Mouse (Mus musculus): ENCODE measurements around the gene Lefty1. TPM values are rescaled to one million over a fixed set of nuclear protein-coding genes. Genes with fewer than 3 reads are reported as not detected.

Lefty1 gene
- polyA plus RNA-seq, 2 experiments: 4.9 to 9.5 TPM

DNA sequence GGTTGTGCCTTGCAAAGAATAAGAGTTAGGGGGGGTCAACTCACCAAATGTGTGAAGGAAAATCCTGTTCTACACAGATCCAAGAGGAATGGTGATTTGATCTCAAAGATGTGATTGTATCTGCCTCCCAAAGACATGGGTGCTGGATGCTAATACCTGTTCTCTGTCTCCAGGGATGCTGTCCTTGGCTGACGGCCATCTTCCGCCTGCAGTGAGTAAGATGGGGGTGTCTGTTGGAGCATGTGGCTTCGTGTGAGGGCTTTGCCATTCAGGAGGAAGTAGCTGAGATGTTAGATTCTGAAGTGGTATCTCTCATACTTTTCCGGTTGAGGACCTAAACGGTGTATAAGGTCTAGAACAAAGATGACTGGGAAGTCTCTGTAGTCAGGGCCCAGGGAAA is 18.0 kb downstream of the Lefty1 start:
- Histone ChIP-seq H3K27me3 (ENCODE audit: control insufficient read depth, insufficient read depth, low read length) (no peaks in the 10 kb centered on the region), H3K9ac (replicated peaks) (no peak overlapping the region), H3K4me3 (ENCODE audit: insufficient read depth in 1 of 2, low read depth in 2 of 2, low read length in 2 of 2) (no peak overlapping the region), H3K9me3 (ENCODE audit: control insufficient read depth, low read length) (no peaks in the 10 kb centered on the region), H3K4me2 (ENCODE audit: low read depth) (no peak overlapping the region), H3K36me3 (replicated peaks; ENCODE audit: control insufficient read depth, insufficient read depth, low read depth) (no peaks in the 10 kb centered on the region; the same call in none of the 2 replicates), H3K27ac (no peak overlapping the region), H3K4me1 (replicated peaks; ENCODE audit: control insufficient read depth in 2 of 2, insufficient read depth in 2 of 2, low read length in 1 of 2) (peaks cover 0 to 6% of the 10 kb centered on the region in 2 experiments; a peak in 1 of 4 replicates)
- TF ChIP-seq CTCF (IDR thresholded peaks at IDR 0.05; ENCODE audit: low read depth) (no peak), EP300 (IDR thresholded peaks at IDR 0.05; ENCODE audit: low read depth) (no peak)
- ATAC-seq (ENCODE audit: insufficient read depth) (no peak), DNase-seq (ENCODE audit: low read depth in 3 of 3, low spot score in 3 of 3) (no peak)
- 66% methylated on average over 5 of the region's 5 CpGs for WGBS (ENCODE audit: insufficient replicate concordance)

DNA sequence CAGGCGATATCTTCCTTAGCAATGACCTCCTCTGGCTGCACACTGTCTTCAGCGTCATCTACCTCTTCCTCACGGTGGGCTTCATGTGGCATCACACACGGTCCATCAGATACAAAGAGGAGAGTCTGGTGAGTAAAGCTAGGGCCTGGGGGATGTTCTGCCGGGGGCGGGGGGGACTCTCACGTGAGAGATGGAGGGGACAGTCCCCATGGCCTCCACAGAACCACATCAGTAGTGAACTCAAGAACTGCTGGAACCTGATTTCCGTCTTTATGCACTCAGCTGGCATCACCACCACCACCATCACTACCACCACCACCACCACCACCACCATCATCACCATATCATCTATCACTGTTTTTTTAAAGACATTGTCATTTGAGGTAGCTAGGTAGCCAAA is 21.6 kb downstream of the Lefty1 start:
- Histone ChIP-seq H3K27me3 (ENCODE audit: control insufficient read depth, insufficient read depth, low read length) (no peaks in the 10 kb centered on the region), H3K4me2 (ENCODE audit: low read depth) (no peak overlapping the region), H3K36me3 (replicated peaks; ENCODE audit: control insufficient read depth, insufficient read depth, low read depth) (no peaks in the 10 kb centered on the region; the same call in none of the 2 replicates), H3K27ac (no peak overlapping the region), H3K9ac (replicated peaks) (no peak overlapping the region), H3K4me3 (ENCODE audit: insufficient read depth in 1 of 2, low read depth in 2 of 2, low read length in 2 of 2) (no peak overlapping the region), H3K9me3 (ENCODE audit: control insufficient read depth, low read length) (no peaks in the 10 kb centered on the region), H3K4me1 (replicated peaks; ENCODE audit: control insufficient read depth in 2 of 2, insufficient read depth in 2 of 2, low read length in 1 of 2) (peaks cover 0 to 6% of the 10 kb centered on the region in 2 experiments; a peak in 1 of 4 replicates)
- no peak for ATAC-seq (ENCODE audit: insufficient read depth)
- WGBS (ENCODE audit: insufficient replicate concordance): 84% methylated on average over 8 of the region's 8 CpGs
- TF ChIP-seq EP300 (IDR thresholded peaks at IDR 0.05; ENCODE audit: low read depth) (no peak), CTCF (IDR thresholded peaks at IDR 0.05; ENCODE audit: low read depth) (no peak)
- DNase-seq (ENCODE audit: low read depth in 3 of 3, low spot score in 3 of 3): no peak

DNA sequence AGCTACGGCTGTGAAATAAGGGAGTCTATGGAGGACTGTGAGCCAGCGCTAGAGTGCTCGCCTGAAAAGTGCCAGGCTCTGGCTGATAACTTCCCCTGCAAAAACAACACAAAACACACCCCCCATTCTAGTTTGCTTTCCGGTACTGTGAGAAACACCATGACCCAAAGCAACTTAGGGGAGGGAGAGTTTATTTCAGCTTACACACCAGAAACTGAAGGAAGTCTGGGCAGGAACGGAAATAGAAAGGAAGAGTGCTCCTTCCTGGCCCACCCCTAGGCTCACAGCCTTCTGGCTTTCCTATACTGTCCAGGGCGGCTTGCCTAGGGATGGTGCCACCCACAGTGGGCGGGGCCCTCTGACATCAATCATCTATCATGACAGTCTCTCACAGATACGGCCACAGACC is 22.2 kb downstream of the Lefty1 start:
- H3K27me3 ChIP-seq (ENCODE audit: control insufficient read depth, insufficient read depth, low read length): no peaks in the 10 kb centered on the region
- no peak overlapping the region for H3K27ac ChIP-seq
- H3K4me2 ChIP-seq (ENCODE audit: low read depth): no peak overlapping the region
- no peak overlapping the region for H3K9ac ChIP-seq (replicated peaks)
- H3K9me3 ChIP-seq (ENCODE audit: control insufficient read depth, low read length): no peaks in the 10 kb centered on the region
- ATAC-seq (ENCODE audit: insufficient read depth) (peak; percentile 70), DNase-seq (ENCODE audit: low read depth in 3 of 3, low spot score in 3 of 3) (no peak)
- peaks cover 0 to 6% of the 10 kb centered on the region in 2 experiments; a peak in 1 of 4 replicates for H3K4me1 ChIP-seq (replicated peaks; ENCODE audit: control insufficient read depth in 2 of 2, insufficient read depth in 2 of 2, low read length in 1 of 2)
- H3K4me3 ChIP-seq (ENCODE audit: insufficient read depth in 1 of 2, low read depth in 2 of 2, low read length in 2 of 2): no peak overlapping the region
- H3K36me3 ChIP-seq (replicated peaks; ENCODE audit: control insufficient read depth, insufficient read depth, low read depth): no peaks in the 10 kb centered on the region; the same call in none of the 2 replicates
- 31% methylated on average over 8 of the region's 8 CpGs for WGBS (ENCODE audit: insufficient replicate concordance)
- TF ChIP-seq CTCF (IDR thresholded peaks at IDR 0.05; ENCODE audit: low read depth) (no peak), EP300 (IDR thresholded peaks at IDR 0.05; ENCODE audit: low read depth) (no peak)

DNA sequence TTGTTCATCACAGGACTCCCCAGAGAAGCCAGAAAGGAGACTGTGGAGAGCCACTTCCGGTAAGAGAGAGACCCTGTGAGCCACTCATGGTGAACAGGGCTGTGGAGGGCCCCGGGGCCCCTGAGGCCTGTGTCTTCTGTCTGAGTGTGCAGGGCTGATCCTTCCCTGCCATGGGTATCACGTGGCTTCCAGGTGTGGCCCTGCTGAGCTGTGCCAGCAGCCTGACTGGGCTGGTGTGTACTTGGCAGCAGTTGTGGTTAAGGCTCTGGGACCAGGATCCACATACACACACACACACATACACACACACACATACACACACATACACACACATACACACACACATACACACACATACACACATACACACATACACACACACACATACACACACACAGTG is 23.2 kb downstream of the Lefty1 start:
- DNase-seq (ENCODE audit: low read depth in 3 of 3, low spot score in 3 of 3): no peak
- H3K4me1 ChIP-seq (replicated peaks; ENCODE audit: control insufficient read depth in 2 of 2, insufficient read depth in 2 of 2, low read length in 1 of 2): peaks cover 0 to 2% of the 10 kb centered on the region in 2 experiments; a peak in 1 of 4 replicates
- ATAC-seq (ENCODE audit: insufficient read depth): no peak
- H3K4me3 ChIP-seq (ENCODE audit: insufficient read depth in 1 of 2, low read depth in 2 of 2, low read length in 2 of 2): no peak overlapping the region
- no peak overlapping the region for H3K4me2 ChIP-seq (ENCODE audit: low read depth)
- peaks cover 5% of the 10 kb centered on the region for H3K36me3 ChIP-seq (replicated peaks; ENCODE audit: control insufficient read depth, insufficient read depth, low read depth)
- no peak for TF ChIP-seq EP300 (IDR thresholded peaks at IDR 0.05; ENCODE audit: low read depth)
- TF ChIP-seq CTCF (IDR thresholded peaks at IDR 0.05; ENCODE audit: low read depth): no peak
- H3K27ac ChIP-seq: no peak overlapping the region
- WGBS (ENCODE audit: insufficient replicate concordance): 73% methylated on average over 3 of the region's 3 CpGs
- H3K9me3 ChIP-seq (ENCODE audit: control insufficient read depth, low read length): no peaks in the 10 kb centered on the region
- H3K9ac ChIP-seq (replicated peaks): no peak overlapping the region
- no peaks in the 10 kb centered on the region for H3K27me3 ChIP-seq (ENCODE audit: control insufficient read depth, insufficient read depth, low read length)

DNA sequence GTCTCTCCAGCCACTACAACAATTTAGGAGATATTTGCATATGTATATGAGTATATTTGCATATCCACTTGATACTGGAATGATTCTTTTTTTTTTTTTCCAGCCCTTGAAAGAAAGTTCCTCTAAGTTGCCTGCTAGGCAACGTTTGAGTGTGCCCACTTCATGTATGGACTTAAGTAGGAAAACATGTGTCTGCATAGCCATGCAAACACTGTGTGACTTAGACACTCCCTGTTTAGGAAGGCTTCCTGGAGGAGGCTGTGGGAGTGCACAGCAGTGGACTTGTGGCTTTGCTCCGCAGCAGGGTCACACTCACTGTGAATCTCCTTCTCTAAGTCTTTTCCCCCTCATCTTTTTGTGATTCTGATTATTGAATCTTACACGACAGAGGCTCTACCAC is 24.0 kb downstream of the Lefty1 start:
- Histone ChIP-seq H3K4me1 (replicated peaks; ENCODE audit: control insufficient read depth in 2 of 2, insufficient read depth in 2 of 2, low read length in 1 of 2) (0 out of 4 replicates have a peak, but pooled peaks cover 0 to 2% of the 10 kb centered on the region in 2 experiments), H3K27ac (no peak overlapping the region), H3K27me3 (ENCODE audit: control insufficient read depth, insufficient read depth, low read length) (no peaks in the 10 kb centered on the region), H3K9me3 (ENCODE audit: control insufficient read depth, low read length) (no peaks in the 10 kb centered on the region), H3K9ac (replicated peaks) (no peak overlapping the region), H3K4me3 (ENCODE audit: insufficient read depth in 1 of 2, low read depth in 2 of 2, low read length in 2 of 2) (no peak overlapping the region), H3K4me2 (ENCODE audit: low read depth) (no peak overlapping the region), H3K36me3 (replicated peaks; ENCODE audit: control insufficient read depth, insufficient read depth, low read depth) (peaks cover 5% of the 10 kb centered on the region)
- no peak for ATAC-seq (ENCODE audit: insufficient read depth)
- 65% methylated on average over 3 of the region's 3 CpGs for WGBS (ENCODE audit: insufficient replicate concordance)
- TF ChIP-seq EP300 (IDR thresholded peaks at IDR 0.05; ENCODE audit: low read depth) (no peak), CTCF (IDR thresholded peaks at IDR 0.05; ENCODE audit: low read depth) (no peak)
- DNase-seq (ENCODE audit: low read depth in 3 of 3, low spot score in 3 of 3): no peak

All from liver, embryonic 14.5 days (tissue).